Mouse (Mus musculus) forebrain, embryonic 16.5 days (tissue): ENCODE results near the gene Gm30083. TPM values are rescaled to one million over a fixed set of nuclear protein-coding genes. Genes with fewer than 3 reads are reported as not detected.

Experiments used
- ATAC-seq: fragments of 200-750 bp; cut with Nextera tagmentation; 2 replicates; pipeline ENCODE4 v1.8.0; 2017; ENCODE audit warnings: mild to moderate bottlenecking, moderate library complexity
- H3K27ac ChIP-seq: fragments of 300-500 bp; sonication (generic); 2 replicates; pipeline ENCODE4 v1.5.1; 2014; ENCODE audit warnings: low read length, control low read depth
- H3K27me3 ChIP-seq: fragments of 300-500 bp; sonication (generic); replicated peaks from 2 replicates; pipeline ENCODE4 v1.6.1; 2014; ENCODE audit warnings: low read length; ENCODE audit not compliant: control insufficient read depth, insufficient read depth
- H3K36me3 ChIP-seq: fragments of 300-500 bp; sonication (generic); 2 replicates; pipeline ENCODE4 v1.6.1; 2014; ENCODE audit not compliant: control insufficient read depth, insufficient read depth
- H3K4me1 ChIP-seq: fragments of 300-500 bp; sonication (generic); replicated peaks from 2 replicates; pipeline ENCODE4 v1.6.1; 2014; ENCODE audit warnings: low read length; ENCODE audit not compliant: control insufficient read depth, insufficient read depth
- H3K4me2 ChIP-seq: fragments of 300-500 bp; sonication (generic); 2 replicates; pipeline ENCODE4 v1.6.1; 2014; ENCODE audit warnings: mild to moderate bottlenecking, low read length, control low read depth
- H3K4me3 ChIP-seq: fragments of 300-500 bp; sonication (generic); replicated peaks from 2 replicates; pipeline ENCODE4 v1.5.1; 2014; ENCODE audit warnings: mild to moderate bottlenecking, low read length, control low read depth
- H3K9ac ChIP-seq: fragments of 300-500 bp; sonication (generic); replicated peaks from 2 replicates; pipeline ENCODE4 v1.6.1; 2014; ENCODE audit warnings: low read depth, low read length, control low read depth
- H3K9me3 ChIP-seq: fragments of 300-500 bp; sonication (generic); 2 replicates; pipeline ENCODE4 v1.6.1; 2016; ENCODE audit warnings: low read length; ENCODE audit not compliant: control insufficient read depth
- WGBS: fragments of 180-500 bp; shearing (Covaris S2); extraction: QIAGEN DNeasy Blood & Tissue Kit; methylation state at CpG from one replicate; pipeline ENCODE4 v1.1.7; 2014; 5-methylcytosine and 5-hydroxymethylcytosine counted together
- polyA plus RNA-seq: library from polyadenylated mRNA; unstranded; fragments of >200 nt; fragmentation: Nextera tagmentation; extraction: Ambion mirVana; gene quantifications from 2 replicates; pipeline ENCODE4 v1.2.1, GENCODE M21; 2015

The Gm30083 gene
- polyA plus RNA-seq, 1 experiment from 2014 or later: not detected

- ATAC-seq: no peak
- H3K4me1 ChIP-seq: no peaks in the 10 kb centered on the region; the same call in 1 of the 2 replicates
- H3K9me3 ChIP-seq: no peaks in the 10 kb centered on the region
- H3K4me2 ChIP-seq: no peak overlapping the region
- H3K27ac ChIP-seq: no peak overlapping the region
- no peaks in the 10 kb centered on the region for H3K36me3 ChIP-seq
- no peaks in the 10 kb centered on the region for H3K27me3 ChIP-seq
- H3K9ac ChIP-seq: no peak overlapping the region
- 94% methylated on average over 5 of the region's 5 CpGs for WGBS
- no peak overlapping the region for H3K4me3 ChIP-seq
Observed at GRCm38 (mm10) chr14:34002358-34002757, 12.6 kb downstream of the Gm30083 start.

DNA sequence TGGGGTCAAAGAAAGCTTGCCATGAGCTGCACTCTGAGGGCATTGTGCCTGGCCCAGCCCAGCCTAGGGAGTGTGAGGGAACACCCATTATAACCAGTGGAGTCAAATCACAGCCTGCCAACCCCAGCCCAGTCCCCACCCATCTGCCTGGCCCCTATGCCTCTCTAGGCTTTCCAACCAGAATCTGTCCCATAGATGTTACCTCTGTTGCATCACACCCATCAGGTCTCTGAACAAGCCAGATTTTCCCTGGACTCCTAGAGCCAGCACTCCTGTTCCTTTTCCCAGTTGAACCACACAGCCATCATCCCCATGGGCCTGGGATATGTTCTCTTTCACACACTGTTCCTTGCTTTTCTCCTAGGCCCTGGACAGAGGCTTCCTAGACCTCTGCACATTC lies 13.5 kb downstream of the Gm30083 start:
- H3K9me3 ChIP-seq: no peaks in the 10 kb centered on the region
- no peak overlapping the region for H3K9ac ChIP-seq
- no peaks in the 10 kb centered on the region for H3K36me3 ChIP-seq
- no peak for ATAC-seq
- no peak overlapping the region for H3K4me3 ChIP-seq
- no peak overlapping the region for H3K4me2 ChIP-seq
- no peaks in the 10 kb centered on the region; the same call in 1 of the 2 replicates for H3K4me1 ChIP-seq
- H3K27me3 ChIP-seq: no peaks in the 10 kb centered on the region
- no peak overlapping the region for H3K27ac ChIP-seq

DNA sequence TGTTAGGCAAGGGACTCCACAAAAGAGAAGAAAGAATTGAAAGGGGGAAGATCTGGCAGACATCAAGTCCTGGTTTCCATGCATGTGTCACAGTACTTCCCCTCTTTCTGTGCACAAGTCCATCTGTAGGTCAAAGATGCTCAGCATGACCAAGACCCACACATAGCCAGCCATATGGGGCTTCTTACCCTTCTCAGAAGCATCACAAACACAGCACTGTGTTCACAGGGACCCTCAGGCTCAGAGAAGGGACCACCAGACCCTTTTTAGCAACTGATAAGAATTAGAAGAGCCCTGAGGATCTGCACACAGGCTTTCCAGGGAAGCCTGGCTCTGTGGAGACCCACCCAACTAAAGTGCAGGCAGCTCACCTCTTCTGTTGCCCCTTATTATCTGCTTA lies 14.9 kb downstream of the Gm30083 start:
- Histone ChIP-seq H3K27me3 (no peaks in the 10 kb centered on the region), H3K9me3 (no peaks in the 10 kb centered on the region), H3K9ac (no peak overlapping the region), H3K36me3 (no peaks in the 10 kb centered on the region), H3K4me3 (no peak overlapping the region), H3K27ac (no peak overlapping the region), H3K4me2 (no peak overlapping the region), H3K4me1 (no peaks in the 10 kb centered on the region; the same call in 1 of the 2 replicates)
- ATAC-seq: no peak

GRCm38 (mm10) chr14:33997427-33997826 lies 17.6 kb downstream of the Gm30083 start:
- no peak overlapping the region for H3K4me2 ChIP-seq
- no peaks in the 10 kb centered on the region for H3K9me3 ChIP-seq
- no peaks in the 10 kb centered on the region; the same call in 1 of the 2 replicates for H3K4me1 ChIP-seq
- no peaks in the 10 kb centered on the region for H3K27me3 ChIP-seq
- no peak overlapping the region for H3K4me3 ChIP-seq
- 56% methylated on average over 6 of the region's 6 CpGs for WGBS
- H3K9ac ChIP-seq: no peak overlapping the region
- ATAC-seq: no peak
- H3K27ac ChIP-seq: no peak overlapping the region
- no peaks in the 10 kb centered on the region for H3K36me3 ChIP-seq

DNA sequence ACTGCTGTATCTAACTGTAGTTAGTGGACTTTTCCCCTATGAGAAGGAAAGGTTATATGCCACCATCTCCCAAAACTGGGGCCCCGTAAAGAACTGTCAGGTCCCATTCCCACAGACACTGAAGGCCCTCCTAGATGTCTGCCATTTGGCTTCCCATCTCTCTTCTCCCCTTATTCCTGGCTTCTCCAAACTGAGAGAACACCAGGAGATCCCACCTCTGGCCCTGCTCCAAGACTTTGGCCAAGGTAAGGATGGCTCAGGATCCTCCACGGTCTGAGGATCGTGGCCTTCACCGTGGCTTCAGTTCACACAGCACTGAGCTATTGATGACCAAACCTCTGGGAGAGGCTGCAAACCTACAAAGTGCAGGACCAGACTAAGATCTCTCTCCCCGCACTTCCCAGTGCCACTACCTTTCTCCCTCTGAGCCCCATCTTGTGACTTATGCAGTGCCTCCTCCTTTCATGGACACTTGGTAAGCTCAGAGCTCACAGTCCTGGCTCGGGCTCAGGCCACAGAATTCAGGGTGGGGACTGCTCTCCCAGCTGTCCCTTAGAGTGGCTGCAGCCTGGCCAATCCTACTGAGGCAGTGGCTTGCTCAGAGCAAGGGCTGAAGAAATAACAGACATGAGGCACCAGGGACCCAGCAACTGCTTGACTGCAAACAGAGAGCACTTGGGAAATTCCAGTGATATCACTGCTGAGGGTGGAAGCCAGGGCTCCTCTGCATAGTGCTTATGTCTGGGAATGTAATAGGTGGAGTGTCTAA lies 21.3 kb downstream of the Gm30083 start:
- no peaks in the 10 kb centered on the region for H3K36me3 ChIP-seq
- no peak for ATAC-seq
- WGBS: 91% methylated on average over 6 of the region's 6 CpGs
- H3K4me2 ChIP-seq: no peak overlapping the region
- H3K4me1 ChIP-seq: no peaks in the 10 kb centered on the region; the same call in 1 of the 2 replicates
- no peaks in the 10 kb centered on the region for H3K27me3 ChIP-seq
- no peak overlapping the region for H3K9ac ChIP-seq
- H3K27ac ChIP-seq: no peak overlapping the region
- no peak overlapping the region for H3K4me3 ChIP-seq
- H3K9me3 ChIP-seq: no peaks in the 10 kb centered on the region

- Histone ChIP-seq H3K9me3 (no peaks in the 10 kb centered on the region), H3K27me3 (no peaks in the 10 kb centered on the region), H3K4me2 (no peak overlapping the region), H3K4me3 (no peak overlapping the region), H3K36me3 (no peaks in the 10 kb centered on the region), H3K9ac (no peak overlapping the region), H3K27ac (no peak overlapping the region), H3K4me1 (no peaks in the 10 kb centered on the region; the same call in 1 of the 2 replicates)
- no peak for ATAC-seq
- 90% methylated on average over 9 of the region's 9 CpGs for WGBS
Observed at GRCm38 (mm10) chr14:33993051-33993450, 21.9 kb downstream of the Gm30083 start.

- H3K27ac ChIP-seq: no peak overlapping the region
Observed at GRCm38 (mm10) chr14:33991971-33992370, 23.0 kb downstream of the Gm30083 start.

GRCm38 (mm10) chr14:33989201-33989600 lies 25.8 kb downstream of the Gm30083 start:
- Histone ChIP-seq H3K4me2 (no peak overlapping the region), H3K9ac (no peak overlapping the region), H3K9me3 (no peaks in the 10 kb centered on the region), H3K4me1 (no peaks in the 10 kb centered on the region), H3K36me3 (no peaks in the 10 kb centered on the region), H3K27ac (no peak overlapping the region), H3K27me3 (no peaks in the 10 kb centered on the region), H3K4me3 (no peak overlapping the region)
- ATAC-seq: no peak
- WGBS: 40% methylated on average over 3 of the region's 3 CpGs

More at GRCm38 (mm10) chr14:33991971-33992370, 23.0 kb downstream of the Gm30083 start:
- no peak for ATAC-seq
- no peak overlapping the region for H3K4me3 ChIP-seq
- H3K27me3 ChIP-seq: no peaks in the 10 kb centered on the region
- H3K36me3 ChIP-seq: no peaks in the 10 kb centered on the region
- H3K4me1 ChIP-seq: no peaks in the 10 kb centered on the region
- no peak overlapping the region for H3K4me2 ChIP-seq
- H3K9me3 ChIP-seq: no peaks in the 10 kb centered on the region
- WGBS: 87% methylated on average over 4 of the region's 4 CpGs
- no peak overlapping the region for H3K9ac ChIP-seq

DNA sequence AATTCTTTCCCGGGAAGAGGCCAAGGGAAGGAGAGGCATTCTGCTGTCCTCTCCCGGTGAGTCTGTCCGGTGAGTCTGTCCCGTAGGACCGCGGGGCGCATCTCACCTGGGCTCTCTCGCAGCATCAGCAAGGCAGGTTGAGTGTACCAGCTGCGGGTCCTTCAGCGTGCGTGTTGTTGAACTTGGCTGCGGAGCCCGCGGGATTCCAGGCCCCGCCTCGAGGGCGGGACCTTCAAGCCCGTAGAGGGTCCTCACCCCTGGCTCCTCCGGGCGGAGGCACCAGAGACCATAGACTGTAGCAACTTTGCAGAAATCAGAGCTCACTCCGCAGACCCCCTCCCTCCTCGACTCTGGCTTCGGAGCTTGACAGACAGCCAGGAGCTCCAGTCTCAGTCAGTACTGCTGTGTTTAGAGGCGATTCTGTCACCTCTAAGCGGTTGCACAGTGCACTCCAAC lies 36.4 kb downstream of the Gm30083 start, which contains the start of gene Zfp488:
Zfp488 (minus strand) TSS at position 161 of the 456 bp plus-strand sequence.
- H3K9ac ChIP-seq: peak within 1 kb of the TSS; percentile 45
- H3K9me3 ChIP-seq: no peaks in the 10 kb centered on the region
- H3K4me1 ChIP-seq: peaks cover 8% of the 10 kb centered on the region
- peak within 1 kb of the TSS; percentile 68 for H3K4me2 ChIP-seq
- H3K4me3 ChIP-seq: peak within 1 kb of the TSS; percentile 41
- no peaks in the 10 kb centered on the region for H3K27me3 ChIP-seq
- H3K36me3 ChIP-seq: no peaks in the 10 kb centered on the region
- WGBS: 4% methylated on average over 25 of the region's 25 CpGs
- H3K27ac ChIP-seq: no peak within 1 kb of the TSS
- peak; percentile 77 for ATAC-seq
